Mouse (Mus musculus) embryo, embryonic 11 days (tissue): ENCODE results near the gene Phf13.

Source experiments
- DNase-seq: peaks from one replicate; pipeline ENCODE4 v3.0.0-alpha.2; 2015

The Phf13 gene

GRCm38 (mm10) chr4:152012109-152012508, 16.1 kb upstream of the Phf13 start:
- DNase-seq = no peak

GRCm38 (mm10) chr4:152011171-152011760, 15.2 kb upstream of the Phf13 start:
- DNase-seq = no peak

GRCm38 (mm10) chr4:152010707-152011134, 14.7 kb upstream of the Phf13 start:
- no peak for DNase-seq

GRCm38 (mm10) chr4:152010091-152010706, 14.1 kb upstream of the Phf13 start:
- peak; percentile 35 for DNase-seq

GRCm38 (mm10) chr4:152009076-152010051, 13.3 kb upstream of the Phf13 start:
- peak; percentile 66 for DNase-seq

GRCm38 (mm10) chr4:152008622-152009075, 12.6 kb upstream of the Phf13 start, which contains the start of gene Klhl21:
Klhl21 (plus strand) TSS chr4:152008803.
- peak; percentile 97 for DNase-seq

GRCm38 (mm10) chr4:152008148-152008500, 12.1 kb upstream of the Phf13 start:
- DNase-seq = peak; percentile 43

- DNase-seq = peak; percentile 32
Observed at GRCm38 (mm10) chr4:152007481-152008147, 11.6 kb upstream of the Phf13 start.

GRCm38 (mm10) chr4:152006812-152007211, 10.8 kb upstream of the Phf13 start:
- DNase-seq = no peak

GRCm38 (mm10) chr4:152006137-152006536, 10.1 kb upstream of the Phf13 start:
- DNase-seq = no peak

- no peak for DNase-seq
Observed at GRCm38 (mm10) chr4:152002063-152002462, 6.0 kb upstream of the Phf13 start.

GRCm38 (mm10) chr4:152001335-152001734, 5.3 kb upstream of the Phf13 start:
- no peak for DNase-seq

- DNase-seq = no peak
Observed at GRCm38 (mm10) chr4:152000906-152001305, 4.8 kb upstream of the Phf13 start.

- no peak for DNase-seq
Observed at GRCm38 (mm10) chr4:151999481-151999880, 3.4 kb upstream of the Phf13 start.

GRCm38 (mm10) chr4:151997701-151998100, 1.6 kb upstream of the Phf13 start:
- no peak for DNase-seq

GRCm38 (mm10) chr4:151996951-151997222, 829 bp upstream of the Phf13 start:
- DNase-seq = no peak

GRCm38 (mm10) chr4:151995371-151996172, 486 bp downstream of the Phf13 start:
- peak; percentile 43 for DNase-seq

GRCm38 (mm10) chr4:151994228-151995171, 1.6 kb downstream of the Phf13 start:
- DNase-seq = peak; percentile 69

- no peak for DNase-seq
Observed at GRCm38 (mm10) chr4:151993035-151993434, 3.0 kb downstream of the Phf13 start.

GRCm38 (mm10) chr4:151992091-151992490, 4.0 kb downstream of the Phf13 start:
- DNase-seq = no peak

- no peak for DNase-seq
Observed at GRCm38 (mm10) chr4:151989110-151989488, 7.0 kb downstream of the Phf13 start.
